Mouse (Mus musculus) spleen, postnatal 14 days (tissue): ENCODE data around the gene Map3k6.

ENCODE experiments used
- DNase-seq, 2 experiments: peaks; one replicate each; pipeline ENCODE4 v3.0.0; 2021 to 2022; ENCODE audit warnings: low spot score in 2 of 2

The Map3k6 gene

DNA sequence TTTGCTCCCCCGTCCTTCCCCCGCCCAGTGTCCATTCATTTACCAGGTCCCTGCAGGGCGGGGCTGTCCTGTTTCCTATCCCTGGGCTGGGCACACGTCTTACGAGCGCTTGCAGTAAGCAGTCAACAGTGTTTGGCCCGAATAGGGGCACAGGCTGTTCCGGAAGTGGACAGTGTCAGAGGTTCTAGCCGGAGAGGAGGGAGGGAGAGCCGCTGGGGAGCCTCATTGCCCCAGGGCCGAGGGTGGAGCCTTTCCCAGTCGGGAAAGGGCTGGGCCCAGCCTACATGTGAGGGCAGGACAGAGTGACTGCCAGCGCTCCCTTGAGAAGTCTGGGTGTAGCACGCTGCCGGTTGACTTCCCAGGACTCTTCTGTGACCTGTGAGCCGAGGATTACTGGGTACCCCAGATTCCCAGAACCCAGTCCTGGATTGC is at the start of gene Map3k6:
Map3k6 (plus strand) TSS at position 329 of the 432 bp plus-strand sequence.
- peak in 1 of 2 experiments; percentile 28 for DNase-seq

DNA sequence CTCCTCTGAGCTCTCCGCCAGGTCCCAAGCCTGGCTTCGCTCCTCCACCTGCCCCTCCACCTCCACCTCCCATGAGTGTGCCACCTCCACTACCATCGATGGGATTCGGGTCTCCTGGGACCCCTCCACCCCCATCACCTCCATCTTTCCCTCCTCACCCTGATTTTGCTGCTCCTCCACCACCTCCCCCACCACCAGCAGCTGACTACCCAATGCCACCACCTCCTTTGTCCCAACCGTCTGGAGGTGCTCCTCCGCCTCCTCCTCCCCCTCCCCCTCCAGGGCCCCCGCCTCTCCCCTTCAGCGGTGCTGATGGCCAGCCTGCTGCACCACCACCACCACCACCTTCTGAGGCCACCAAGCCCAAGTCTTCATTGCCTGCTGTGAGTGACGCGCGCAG is 46.1 kb upstream of the Map3k6 start:
- DNase-seq: no peak

DNA sequence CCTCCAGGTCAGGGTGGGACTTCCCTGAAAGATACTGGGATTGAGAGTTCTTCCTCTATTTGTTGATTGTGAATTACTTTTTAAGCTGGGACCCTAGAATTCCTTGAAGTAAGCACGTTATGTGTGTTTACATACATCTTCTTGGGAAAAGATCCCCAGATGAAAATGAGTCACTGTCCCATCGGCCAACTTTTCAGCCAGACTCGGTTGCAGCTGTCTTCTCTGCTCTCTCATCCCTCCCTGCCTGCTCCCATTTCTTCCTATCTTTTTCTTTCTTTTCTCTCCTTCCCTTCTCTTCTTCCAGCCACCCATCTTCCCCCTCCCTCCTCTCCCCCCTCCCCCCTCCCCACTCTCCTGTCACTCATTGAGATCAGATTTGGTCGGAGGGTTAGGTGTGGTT is 45.6 kb upstream of the Map3k6 start:
- no peak for DNase-seq

DNA sequence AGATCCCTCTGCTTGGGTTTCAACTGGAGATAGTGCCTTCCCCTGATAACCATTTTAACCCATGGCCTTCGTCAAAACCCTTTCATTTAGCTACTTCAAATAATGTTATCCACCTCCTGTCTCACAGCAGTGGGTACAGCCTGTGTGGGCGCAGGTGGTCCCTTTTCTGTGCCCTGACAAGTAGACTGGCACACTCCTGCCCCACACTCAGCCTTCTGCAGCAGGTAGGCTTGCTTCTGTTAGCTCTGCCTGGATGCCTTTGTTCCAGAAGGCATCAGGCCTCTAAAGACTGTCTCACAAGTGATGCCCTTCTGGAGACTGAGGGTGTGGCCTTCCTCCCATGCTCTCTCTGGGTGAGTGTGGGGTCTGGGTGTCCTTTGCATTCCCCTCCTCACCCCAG is 44.5 kb upstream of the Map3k6 start:
- DNase-seq: no peak

DNA sequence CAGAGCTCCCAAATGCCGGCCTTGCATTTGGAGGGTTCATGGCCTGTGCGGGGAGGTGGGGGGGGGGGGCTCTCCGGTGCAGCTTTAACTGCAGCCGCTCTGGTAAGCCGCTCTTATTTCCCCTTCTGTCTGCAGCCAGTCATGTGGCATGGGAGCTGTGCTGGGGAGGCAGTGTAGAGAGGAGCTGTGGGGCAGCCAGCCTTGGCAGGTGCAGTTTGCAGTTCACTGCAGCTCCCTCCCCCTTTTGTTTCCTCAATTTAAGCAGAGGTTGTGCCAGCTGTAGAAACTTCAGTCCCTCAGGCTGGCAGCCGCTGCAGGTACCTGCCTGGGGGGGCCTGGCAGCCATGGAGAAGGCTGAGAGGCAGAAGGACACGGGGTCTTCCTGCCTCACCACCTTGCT is 43.8 kb upstream of the Map3k6 start:
- peak in 1 of 2 experiments; percentile 34 for DNase-seq

DNA sequence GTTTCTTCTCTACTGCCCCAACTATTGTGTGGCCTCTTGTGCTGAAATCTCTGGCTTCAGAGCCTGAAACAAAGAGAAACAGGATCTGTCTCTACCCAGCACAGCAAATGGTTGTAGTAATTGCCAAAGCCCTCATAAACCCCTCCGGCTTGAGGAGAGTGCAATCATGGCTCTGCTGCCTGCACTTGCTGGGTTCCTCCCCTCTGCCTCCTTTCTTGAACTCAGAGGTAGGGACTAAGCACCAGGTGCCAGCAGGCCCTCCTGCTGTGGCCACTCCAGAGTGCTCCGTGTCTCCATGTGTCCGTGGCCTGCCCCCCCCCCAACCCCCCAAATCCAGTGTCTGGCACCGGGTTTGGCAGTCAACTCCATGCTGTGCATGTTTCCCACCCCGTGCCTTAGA is 43.3 kb upstream of the Map3k6 start:
- DNase-seq: no peak

DNA sequence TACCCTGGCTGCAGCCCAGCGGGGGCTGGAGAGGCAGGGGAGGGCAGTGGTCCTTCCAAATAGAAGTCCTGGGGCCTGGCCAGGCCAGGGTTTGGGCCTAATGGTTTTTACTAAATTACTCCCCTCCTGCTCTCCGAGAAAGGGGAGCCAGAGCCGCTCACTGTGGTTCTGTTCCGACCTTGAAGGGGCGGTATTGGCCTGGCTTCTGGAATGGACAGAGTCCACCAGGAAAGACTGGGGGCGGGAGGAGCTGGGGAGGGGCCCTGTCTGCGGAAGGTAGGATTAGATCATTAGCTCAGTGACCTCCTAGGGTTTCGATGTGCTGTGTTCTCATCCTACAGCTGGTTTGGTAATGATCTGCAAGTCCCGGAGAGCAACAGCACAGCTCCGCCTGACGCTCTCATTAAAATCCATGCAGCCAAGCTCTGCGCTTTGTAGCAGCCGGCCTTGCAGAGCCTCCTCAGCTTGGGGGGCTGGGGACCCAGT is 42.8 kb upstream of the Map3k6 start:
- DNase-seq: no peak

DNA sequence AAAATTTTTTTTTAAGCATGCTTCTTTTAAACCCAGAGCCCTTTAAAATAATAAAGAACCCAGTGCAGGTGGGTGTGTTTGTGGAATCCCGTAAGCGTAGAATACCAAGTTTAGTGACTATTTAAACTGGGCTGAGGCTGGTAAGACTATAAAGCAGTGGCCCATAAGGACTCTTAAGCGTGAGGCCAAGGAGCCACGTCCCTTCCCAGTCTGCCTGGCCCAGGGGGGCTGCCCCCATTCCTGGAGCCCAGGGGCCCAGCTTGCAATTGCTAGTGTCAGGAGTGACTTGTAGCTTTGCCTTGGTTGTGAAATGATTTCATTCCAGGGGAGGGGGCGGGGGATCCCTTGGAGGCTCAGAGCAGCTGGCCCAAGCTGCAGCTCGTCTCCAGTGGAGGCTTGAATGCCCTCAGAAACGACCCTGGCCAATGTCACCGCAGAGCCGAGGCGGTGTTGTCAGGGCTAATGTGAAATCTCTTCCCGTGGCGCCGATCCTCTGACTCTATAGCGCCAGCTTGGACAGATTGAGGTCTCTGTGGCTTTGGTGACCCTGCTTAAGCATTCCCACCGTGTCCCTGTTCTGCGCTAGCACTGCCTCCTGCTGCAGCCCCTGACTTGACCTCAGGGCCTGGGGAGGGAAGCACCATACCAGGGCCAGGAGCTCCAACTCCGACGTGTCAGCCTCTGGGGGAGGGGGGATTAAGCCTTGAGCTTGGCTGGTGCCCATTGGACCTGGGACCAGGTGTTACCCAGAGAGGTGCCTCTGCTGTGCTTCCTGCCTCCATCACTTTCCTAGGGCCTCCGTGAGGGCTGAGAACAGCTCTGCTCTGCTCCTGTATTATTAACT is 42.1 kb upstream of the Map3k6 start:
- no peak for DNase-seq

DNA sequence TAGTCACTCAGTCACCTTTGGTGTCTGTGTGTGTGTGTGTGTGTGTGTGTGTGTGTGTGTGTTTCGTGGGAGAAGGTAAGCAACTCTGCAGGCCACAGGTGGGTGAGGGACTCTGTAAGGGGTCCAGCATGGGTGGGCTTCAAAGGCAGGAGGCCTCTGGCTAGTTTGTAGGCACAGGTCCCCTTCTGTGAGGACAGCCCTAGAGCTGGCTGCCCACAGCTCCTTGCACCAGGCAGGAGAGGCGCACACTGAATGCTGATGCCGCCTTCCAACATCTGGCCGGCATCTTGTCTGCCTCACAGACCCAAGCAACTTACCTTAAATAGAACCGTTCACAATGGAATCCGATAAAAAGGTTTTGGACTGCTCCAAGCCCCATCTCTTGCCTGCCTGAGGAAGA is 40.9 kb upstream of the Map3k6 start:
- no peak for DNase-seq

DNA sequence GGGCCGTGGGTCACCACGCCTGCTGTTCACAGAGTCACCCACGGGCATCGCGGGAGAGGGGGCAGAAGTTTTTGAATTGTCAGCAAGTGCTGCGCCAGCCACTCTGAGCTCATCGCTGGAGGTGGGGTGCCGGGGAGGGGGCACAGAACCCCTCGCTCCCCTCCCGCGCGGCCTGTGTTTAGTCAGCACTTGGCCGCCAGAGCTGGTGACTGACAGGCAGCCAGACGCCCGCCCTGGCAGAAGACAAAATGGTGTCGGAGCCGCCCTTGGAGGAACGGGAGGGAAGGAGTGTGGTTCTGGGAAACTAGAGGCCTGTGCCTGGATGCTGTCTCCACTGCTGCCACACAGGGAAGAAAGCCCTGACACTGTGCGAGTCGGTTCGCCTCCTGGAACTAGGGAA is 40.3 kb upstream of the Map3k6 start:
- no peak for DNase-seq

DNA sequence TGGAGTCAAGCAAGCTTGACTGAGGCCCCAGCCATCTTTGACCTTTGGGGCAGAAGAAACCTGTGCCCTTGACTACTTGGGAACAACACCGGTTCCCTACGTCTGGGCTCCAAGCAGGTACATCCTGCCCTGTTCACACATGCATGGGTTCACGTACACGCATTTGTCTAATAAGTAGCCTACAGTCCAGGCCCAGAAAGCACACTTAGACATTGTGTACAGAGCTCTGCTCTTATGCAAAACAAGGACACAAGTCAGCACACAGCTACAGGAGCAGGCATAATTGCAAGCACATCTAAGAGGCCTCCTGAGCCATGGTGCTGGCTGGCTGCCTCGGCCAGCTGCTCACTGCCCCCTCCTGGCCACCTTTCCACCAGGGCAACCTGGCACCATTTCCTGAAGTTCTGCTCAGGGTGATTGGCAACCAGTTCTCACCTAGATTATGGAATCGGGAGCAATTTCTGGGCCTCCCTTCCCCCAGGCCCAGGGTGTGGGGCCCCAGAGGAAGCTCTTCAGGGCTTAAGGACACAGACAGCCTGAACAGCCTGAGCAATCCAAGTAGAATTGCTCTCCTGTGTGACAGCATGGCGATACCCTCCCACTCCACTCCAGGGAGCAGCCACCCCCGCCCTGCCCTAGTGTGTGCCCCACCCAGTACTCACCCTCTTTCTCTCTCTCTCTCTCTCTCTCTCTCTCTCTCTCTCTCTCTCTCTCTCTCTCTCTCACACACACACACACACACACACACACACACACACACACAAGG is 39.4 kb upstream of the Map3k6 start:
- peak; percentile 45 to 69 for DNase-seq

DNA sequence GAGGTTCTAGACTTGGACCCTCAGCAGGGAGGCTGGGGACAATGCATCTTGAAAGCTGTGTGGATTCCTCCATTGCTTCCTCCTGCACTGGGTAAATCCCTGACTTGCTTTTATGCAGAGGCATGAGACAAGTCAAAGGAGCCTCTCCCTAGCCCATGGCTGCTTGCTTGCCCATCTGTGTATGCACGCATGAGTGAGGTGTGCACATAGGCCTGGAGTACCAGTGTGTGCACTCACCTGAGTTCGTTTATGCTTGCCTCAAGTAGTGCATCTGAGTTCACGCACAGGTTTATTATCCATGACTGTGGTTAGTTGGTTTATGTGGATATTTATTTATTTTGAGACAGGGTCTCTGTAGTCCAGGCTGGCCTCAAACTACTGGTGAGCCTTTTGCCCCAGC is 38.4 kb upstream of the Map3k6 start:
- DNase-seq: no peak

DNA sequence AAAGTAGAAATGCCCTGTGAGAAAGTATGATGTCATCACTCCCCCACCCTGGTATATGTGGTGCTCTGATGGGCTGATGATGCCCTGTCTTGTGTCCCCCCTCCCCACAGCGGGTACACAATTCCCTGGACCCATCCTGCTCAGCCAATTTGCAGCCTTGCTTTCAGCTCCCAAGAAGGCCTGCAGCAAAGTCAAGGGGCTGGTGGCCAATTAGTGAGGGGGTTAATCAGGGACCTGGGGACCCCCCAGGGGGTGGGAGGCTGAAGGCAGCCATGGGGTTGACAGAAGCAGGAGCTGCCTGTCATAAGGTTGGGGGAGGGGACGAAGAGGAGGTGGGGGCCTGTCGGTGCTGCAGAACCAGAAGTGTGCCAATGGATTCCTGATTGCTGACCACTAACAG is 37.0 kb upstream of the Map3k6 start:
- no peak for DNase-seq

DNA sequence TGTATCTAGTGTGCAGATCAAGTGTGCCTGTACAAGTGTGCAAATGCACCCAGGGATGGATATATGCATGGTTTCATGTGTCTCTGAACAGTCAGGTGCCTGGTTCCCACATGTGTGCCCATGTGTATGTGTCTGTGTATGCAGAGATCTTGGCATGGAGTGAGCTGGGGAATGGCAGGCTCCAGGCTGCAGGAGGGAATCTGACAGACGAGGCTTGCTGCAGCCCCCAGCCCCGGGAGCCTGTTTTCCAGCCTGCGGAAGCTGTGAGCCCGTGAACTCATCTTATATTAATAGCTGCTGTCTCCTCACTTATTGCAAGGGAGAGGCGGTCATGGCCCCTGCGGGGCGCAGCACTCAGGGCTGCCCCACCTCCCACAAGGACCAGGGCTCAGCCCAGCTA is 36.2 kb upstream of the Map3k6 start:
- DNase-seq: no peak

DNA sequence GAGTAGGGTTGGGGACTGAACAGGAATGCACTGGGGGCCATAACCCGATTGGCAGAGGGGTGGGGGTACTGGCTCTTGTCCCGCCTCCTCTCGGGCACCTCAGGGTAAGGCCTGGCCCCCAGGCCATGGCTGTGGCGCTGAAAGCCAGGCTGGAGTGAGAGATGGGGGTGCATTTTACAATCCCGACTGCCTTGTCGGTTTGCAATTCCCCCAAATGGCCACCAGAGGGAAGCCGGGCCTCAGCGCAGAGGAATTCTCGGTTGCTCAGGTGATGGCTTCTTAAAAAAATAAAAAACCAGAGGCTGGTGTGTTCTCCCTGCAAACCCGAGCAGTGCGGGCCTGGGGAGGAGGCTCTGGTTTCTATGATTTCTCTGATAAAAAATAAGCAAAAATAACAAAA is 31.3 kb upstream of the Map3k6 start:
- no peak for DNase-seq

DNA sequence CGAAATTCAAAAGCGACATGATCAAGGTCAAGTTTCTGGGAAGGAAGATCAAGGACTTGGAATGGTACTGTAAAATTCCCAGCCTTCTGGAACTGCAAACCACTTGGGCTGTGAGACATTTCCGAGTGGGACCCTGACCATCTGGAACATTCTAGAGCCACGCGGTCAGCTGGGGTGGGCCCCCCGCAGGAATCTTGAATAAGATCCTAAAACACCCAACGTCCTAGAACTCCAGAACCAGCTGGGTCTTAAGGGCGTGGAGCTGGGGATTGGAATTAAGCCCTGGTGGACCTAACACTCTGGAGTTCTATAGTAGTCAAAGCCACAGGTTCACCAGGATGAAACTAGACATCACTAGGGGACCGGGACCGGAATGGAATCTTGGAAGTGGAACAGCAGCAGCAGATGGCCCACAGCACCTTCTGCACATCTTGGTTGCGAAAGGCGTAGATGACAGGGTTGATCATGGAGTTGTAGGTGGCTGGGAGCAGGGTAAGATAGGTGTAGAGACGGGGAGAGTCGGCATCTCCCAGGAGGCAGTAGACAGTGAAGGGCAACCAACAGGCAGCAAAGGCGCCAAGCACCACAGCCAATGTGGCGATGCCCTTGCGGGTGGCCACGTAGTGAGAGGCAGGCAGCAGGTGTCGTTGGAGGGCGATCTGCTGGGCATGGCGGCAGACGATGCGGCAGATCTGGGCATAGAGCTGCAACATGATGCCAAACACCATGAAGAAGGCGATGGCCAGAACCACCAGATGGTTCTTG is 30.4 kb upstream of the Map3k6 start:
- DNase-seq: no peak

DNA sequence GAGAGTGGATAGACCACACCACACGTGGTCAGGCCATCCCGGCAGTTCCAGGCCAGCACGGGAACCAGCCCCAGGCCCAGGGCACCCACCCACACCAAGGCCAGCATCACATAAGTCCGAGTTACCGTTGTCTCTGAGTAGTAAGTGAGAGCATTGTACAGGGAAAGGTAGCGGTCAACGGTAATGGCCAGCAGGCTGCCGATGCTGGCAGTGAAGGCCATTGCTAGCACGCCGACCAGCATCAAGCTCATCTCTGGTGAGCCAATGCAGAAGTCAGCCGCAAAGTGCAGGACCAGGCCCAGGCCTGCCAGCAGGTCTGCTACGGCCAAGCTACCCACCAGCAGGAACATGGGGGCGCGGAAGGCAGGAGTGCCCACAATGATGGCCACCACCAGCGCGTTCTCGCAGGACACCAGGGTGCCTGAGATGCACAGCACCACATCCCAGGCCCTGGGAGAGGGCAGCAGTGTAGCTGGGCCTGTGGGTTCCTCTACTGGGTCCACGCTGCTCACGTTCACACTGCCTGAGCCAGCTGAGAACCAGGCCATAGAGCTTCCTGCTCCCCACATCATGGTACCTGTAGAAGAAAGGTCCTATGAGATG is 29.7 kb upstream of the Map3k6 start:
- DNase-seq: no peak

DNA sequence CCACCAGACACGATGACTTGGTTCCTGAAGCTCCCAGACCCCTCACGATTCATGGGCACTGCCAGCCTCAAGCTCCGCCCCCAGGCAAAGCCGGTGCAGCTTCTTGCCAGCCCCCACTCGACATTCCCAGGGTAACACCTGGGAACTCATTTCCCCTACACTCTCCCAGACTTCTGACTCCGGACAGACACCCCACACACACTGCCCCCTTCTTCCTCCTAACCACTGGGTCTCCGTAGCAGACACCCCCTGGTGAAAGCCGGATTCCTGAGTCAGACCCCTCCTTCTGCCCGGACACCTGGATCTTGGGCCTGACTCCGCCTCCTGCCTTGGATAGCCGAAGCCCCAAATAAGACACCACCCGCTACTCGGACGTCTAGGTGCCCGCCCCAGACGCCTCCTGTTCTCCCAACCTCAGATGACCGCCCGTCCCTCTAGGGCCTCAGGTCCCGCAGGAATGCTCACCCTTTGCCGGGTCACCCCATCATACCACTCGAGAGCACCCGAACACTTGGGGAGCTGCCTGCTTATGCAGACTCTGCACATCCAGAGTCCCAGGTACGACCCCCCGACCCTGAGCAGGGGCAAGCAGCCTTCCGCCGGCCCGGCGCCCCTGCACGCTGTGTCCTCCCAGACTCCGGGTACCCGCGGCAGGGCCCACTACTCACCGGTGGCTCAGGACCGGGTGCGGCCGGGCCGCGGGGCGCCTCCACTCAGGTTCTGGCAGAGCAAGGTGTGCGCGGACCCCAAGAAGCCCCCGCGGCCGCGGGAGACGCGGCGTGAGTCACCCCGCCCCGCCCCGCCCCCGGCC is 28.7 kb upstream of the Map3k6 start, which contains the start of the genes Cd164l2 and Gpr3:
Cd164l2 (plus strand) TSS at position 381 of the 811 bp plus-strand sequence.
Gpr3 (minus strand) TSS at position 786 of the 811 bp plus-strand sequence.
- no peak for DNase-seq

DNA sequence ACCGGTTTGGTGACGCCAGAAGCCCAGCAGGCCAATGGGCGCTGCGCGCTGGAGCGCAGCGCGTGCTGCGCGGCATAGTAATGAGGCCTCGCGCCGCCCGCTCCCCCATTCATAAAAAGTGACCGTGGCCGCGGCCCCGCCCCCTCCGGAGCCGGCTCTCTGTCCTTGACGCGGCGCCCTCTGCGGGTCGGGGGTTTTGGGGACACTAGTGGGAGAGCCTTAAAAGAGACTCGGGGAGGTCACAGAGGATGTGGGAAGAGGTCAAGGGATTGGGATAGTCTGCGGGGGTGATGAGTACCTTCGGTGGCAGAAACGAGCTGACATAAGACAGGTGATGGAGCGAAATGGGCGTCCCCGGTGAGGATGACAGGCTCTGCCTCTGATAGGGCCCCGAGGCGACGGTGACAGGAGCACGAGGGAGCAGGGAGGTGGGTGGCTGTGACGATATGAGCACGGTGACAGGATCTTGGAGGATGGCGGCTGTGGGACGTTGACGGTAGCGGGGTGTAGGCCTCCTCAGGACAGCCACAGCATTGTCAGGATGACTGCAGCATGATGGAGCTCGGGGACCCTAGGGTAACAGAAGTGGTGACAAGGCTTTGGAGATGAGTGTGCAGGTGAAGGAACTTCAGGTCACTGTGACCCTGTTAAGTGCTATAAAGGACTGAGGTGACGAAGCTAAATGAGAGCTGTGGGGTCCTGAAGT is 27.9 kb upstream of the Map3k6 start:
- DNase-seq: peak; percentile 52 to 70

DNA sequence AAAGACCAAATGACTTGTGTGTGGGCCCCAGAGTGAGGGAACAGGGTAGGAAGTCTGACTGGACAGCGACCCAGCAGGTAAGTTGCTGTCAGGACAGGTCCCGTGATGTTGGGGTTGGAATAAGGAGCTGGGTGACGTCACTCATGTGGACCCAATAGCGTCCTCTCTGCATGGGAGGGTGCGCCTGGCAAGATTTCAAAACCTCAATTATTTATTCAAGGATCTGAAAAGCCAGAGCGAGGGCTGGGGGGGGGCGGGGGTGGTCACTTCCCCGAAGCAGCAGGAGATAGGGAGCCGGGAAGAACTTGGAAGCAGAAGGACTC is 27.4 kb upstream of the Map3k6 start:
- no peak for DNase-seq
